Mouse (Mus musculus): ENCODE measurements at regions not wholly inside any gene's neighbourhood (a gene's known extent, or its start where the extent isn't known, plus 50 kb on each side); places are given as distances from the start of the nearest gene placed in this dataset.
A peak's percentile ranks its signal among the peaks of the same experiment; 100 is the strongest.
"Not testable (repeated sequence)": the region's sequence is repeated elsewhere in the genome, so short reads cannot be mapped to it uniquely, and the experiment has no call there.

DNA sequence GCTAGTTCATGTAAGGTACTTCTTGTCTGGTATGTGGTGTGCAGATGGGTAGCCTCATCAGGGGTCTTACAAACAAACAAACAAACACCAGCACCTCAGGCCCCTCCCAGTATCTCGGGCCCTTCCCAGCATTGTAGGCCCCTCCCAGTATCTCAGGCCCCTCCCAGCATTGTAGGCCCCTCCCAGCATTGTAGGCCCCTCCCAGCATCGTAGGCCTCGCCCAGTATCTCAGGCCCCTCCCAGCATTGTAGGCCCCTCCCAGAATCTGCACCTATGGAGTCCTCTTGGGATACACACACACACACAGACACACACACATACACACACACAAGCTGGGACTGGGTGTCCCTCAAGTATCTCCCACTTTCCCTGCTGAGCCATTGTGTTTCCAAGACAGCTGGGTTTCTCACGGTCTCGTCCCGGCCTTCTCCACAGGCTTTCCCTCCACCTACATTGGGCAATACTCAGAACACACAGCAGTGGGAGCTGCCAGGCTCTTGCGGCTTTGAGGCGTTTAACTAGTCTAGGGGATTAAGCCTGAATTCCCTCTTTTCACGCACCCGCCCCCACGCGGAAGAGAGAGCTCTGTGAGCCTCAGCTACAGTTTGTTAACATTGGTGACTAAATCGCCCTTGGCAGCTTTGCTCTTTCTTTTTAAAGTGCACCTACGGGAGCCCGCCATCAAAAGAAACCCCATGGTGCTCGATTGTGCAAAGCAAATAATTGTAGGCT is 121.4 kb upstream of the Kcng1 start:
- DNase-seq (ENCODE audit: low spot score) (peak; percentile 52), ATAC-seq (ENCODE audit: low FRiP score) (peak; percentile 48; the same call in 1 of the 2 replicates)
- peak; percentile 56 for TF ChIP-seq CTCF (IDR thresholded peaks at IDR 0.05)
- H3K4me1 ChIP-seq (ENCODE audit: insufficient read depth, low read length), result peaks cover 5% of the 10 kb centered on the region; the same call in 1 of the 2 replicates
- no peak overlapping the region for H3K9ac ChIP-seq (replicated peaks; ENCODE audit: low read length, poor library complexity, severe bottlenecking)
- H3K27ac ChIP-seq (ENCODE audit: low read depth, low read length), result no peak overlapping the region
- no peaks in the 10 kb centered on the region for H3K9me3 ChIP-seq (ENCODE audit: low read length)
- no peaks in the 10 kb centered on the region for H3K36me3 ChIP-seq (ENCODE audit: insufficient read depth, low read length)
- H3K4me3 ChIP-seq (ENCODE audit: low read depth, low read length), result no peak overlapping the region
- H3K4me2 ChIP-seq (ENCODE audit: low read depth, low read length, poor library complexity, severe bottlenecking), result no peak overlapping the region
- 25% methylated on average over 16 of the region's 16 CpGs for WGBS
- H3K27me3 ChIP-seq (ENCODE audit: insufficient read depth, low read length), result no peaks in the 10 kb centered on the region

DNA sequence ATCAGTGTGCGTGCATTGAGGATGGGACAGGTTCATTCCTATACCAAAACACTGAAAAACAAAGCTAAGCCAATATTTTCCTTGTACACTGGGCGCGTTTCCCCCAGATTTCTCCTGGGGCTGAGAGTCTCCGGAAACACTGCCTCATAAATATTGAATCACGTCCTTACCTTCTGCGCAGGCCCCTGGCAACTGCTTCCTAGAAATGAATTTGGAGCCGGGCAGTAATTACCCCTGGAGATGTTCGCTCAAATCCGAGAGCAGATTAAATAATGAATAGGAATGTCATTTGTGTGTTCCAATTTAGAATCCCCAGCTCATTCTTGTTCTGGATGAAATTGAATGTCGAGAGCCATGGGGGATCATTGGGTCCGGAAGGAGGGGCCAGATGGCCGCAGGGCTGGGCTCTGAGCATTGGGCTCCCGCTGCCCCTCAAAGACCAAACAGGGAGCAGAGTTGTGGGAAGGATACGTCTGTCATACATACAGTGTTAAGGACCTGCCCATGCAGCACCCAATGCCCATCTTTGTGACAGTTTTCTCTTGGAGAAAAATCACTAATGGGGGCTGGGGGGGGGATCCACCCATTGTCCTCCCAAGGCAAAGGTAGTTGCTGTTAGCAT is 117.7 kb upstream of the Kcng1 start:
- Histone ChIP-seq H3K4me2 (ENCODE audit: low read depth, low read length, poor library complexity, severe bottlenecking) (no peak overlapping the region), H3K9me3 (ENCODE audit: low read length) (no peaks in the 10 kb centered on the region), H3K9ac (replicated peaks; ENCODE audit: low read length, poor library complexity, severe bottlenecking) (no peak overlapping the region), H3K27me3 (ENCODE audit: insufficient read depth, low read length) (no peaks in the 10 kb centered on the region), H3K36me3 (ENCODE audit: insufficient read depth, low read length) (no peaks in the 10 kb centered on the region), H3K4me1 (ENCODE audit: insufficient read depth, low read length) (peaks cover 5% of the 10 kb centered on the region; the same call in 1 of the 2 replicates), H3K4me3 (ENCODE audit: low read depth, low read length) (no peak overlapping the region), H3K27ac (ENCODE audit: low read depth, low read length) (peak overlapping the region; percentile 71)
- ATAC-seq (ENCODE audit: low FRiP score) (no peak), DNase-seq (ENCODE audit: low spot score) (peak; percentile 40)
- WGBS, result 15% methylated on average over 14 of the region's 14 CpGs
- TF ChIP-seq CTCF (IDR thresholded peaks at IDR 0.05), result no peak

DNA sequence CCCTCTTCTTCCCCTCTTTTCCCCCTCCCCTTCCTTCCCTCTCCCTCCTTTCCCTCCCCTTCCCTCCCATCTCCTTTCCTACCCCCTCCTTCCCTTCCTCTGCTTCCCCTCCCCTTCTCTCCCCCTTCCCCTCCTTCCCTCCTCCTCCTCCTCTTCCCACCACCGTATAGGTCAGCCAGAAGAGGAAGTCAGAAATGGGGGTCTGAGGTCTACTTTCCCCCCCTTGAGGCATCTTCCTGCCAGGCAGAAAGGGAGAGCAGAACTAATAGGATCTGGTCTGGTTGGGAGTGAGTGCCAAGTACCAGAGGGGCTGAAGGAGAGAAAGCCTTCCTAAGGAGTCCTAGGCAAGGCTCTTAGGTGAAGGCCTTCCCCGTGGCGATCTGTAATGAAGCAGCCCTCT is 114.8 kb upstream of the Kcng1 start:
- 46% methylated on average over 3 of the region's 3 CpGs for WGBS
- no peak overlapping the region for H3K27ac ChIP-seq (ENCODE audit: low read depth, low read length)
- H3K9ac ChIP-seq (replicated peaks; ENCODE audit: low read length, poor library complexity, severe bottlenecking), result no peak overlapping the region
- no peak for ATAC-seq (ENCODE audit: low FRiP score)
- no peaks in the 10 kb centered on the region for H3K36me3 ChIP-seq (ENCODE audit: insufficient read depth, low read length)
- no peak for TF ChIP-seq CTCF (IDR thresholded peaks at IDR 0.05)
- no peaks in the 10 kb centered on the region for H3K27me3 ChIP-seq (ENCODE audit: insufficient read depth, low read length)
- H3K4me3 ChIP-seq (ENCODE audit: low read depth, low read length), result no peak overlapping the region
- no peaks in the 10 kb centered on the region for H3K4me1 ChIP-seq (ENCODE audit: insufficient read depth, low read length)
- H3K9me3 ChIP-seq (ENCODE audit: low read length), result no peaks in the 10 kb centered on the region
- H3K4me2 ChIP-seq (ENCODE audit: low read depth, low read length, poor library complexity, severe bottlenecking), result no peak overlapping the region
- DNase-seq (ENCODE audit: low spot score), result no peak

DNA sequence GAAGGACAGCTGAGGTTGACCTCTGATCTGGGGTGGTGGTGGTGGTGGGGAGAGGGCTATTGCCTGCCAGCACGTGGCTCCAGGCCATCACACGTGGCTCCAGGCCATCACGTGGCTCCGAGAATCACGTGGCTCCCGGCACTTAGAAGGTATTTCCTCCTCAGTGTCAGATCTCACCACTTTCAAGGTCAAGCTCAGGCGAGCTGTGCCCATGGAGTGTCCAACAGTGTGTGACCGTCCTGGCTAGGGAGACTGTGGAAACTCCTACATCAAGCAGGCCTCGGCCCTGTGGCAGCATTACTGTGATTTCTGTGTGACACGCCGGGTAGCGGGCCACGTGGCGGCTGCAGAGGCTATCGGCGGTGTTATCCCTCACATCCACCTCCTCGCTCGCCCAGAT is 111.8 kb upstream of the Kcng1 start:
- H3K4me1 ChIP-seq (ENCODE audit: insufficient read depth, low read length), result no peaks in the 10 kb centered on the region
- WGBS, result 93% methylated on average over 18 of the region's 18 CpGs
- H3K9me3 ChIP-seq (ENCODE audit: low read length), result no peaks in the 10 kb centered on the region
- no peaks in the 10 kb centered on the region for H3K36me3 ChIP-seq (ENCODE audit: insufficient read depth, low read length)
- H3K27me3 ChIP-seq (ENCODE audit: insufficient read depth, low read length), result no peaks in the 10 kb centered on the region
- no peak for ATAC-seq (ENCODE audit: low FRiP score)
- no peak for DNase-seq (ENCODE audit: low spot score)
- no peak overlapping the region for H3K27ac ChIP-seq (ENCODE audit: low read depth, low read length)
- no peak overlapping the region for H3K9ac ChIP-seq (replicated peaks; ENCODE audit: low read length, poor library complexity, severe bottlenecking)
- H3K4me3 ChIP-seq (ENCODE audit: low read depth, low read length), result no peak overlapping the region
- H3K4me2 ChIP-seq (ENCODE audit: low read depth, low read length, poor library complexity, severe bottlenecking), result no peak overlapping the region
- TF ChIP-seq CTCF (IDR thresholded peaks at IDR 0.05), result no peak

DNA sequence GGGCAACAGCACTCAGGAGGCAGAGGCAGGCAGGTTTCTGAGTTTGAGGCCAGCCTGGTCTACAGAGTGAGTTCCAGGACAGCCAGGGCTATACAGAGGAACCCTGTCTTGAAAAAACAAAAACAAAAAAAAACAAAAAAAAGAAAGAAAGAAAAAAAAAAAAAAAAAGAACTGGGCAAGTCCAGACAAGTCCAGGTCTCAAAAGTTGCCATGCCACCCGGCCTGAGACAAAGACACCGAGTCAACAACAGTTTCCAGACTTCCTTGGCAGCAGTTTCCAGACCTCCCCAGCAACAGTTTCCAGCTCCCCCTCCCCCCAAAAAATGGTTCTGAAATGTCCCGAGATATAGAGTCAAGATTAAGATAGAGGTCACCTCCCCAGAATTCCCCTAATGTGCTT is 110.6 kb upstream of the Kcng1 start:
- not testable (repeated sequence) for H3K4me1 ChIP-seq (ENCODE audit: insufficient read depth, low read length)

DNA sequence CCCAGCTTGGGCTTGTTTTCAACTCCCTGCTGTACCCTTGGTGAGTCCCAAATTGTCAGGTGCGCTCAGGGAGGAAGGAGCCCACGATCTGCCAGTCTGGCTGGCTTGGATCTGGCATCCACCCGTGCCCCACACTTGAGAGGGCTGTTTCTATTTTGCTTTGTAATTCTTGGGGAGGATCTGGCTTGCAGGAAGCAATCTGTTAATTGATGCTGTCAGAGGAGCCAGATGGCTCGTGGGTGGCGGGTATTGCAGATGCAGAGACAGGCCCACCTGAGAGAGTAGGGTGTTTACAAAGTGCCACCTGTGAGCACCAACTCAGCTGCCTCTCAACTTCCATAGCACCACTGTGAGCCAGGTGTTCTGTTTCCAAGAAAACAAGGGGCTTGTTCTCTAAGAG is 99.1 kb upstream of the Kcng1 start:
- Histone ChIP-seq H3K36me3 (ENCODE audit: insufficient read depth, low read length) (no peaks in the 10 kb centered on the region), H3K27me3 (ENCODE audit: insufficient read depth, low read length) (no peaks in the 10 kb centered on the region), H3K9ac (replicated peaks; ENCODE audit: low read length, poor library complexity, severe bottlenecking) (no peak overlapping the region), H3K4me1 (ENCODE audit: insufficient read depth, low read length) (no peaks in the 10 kb centered on the region), H3K4me2 (ENCODE audit: low read depth, low read length, poor library complexity, severe bottlenecking) (no peak overlapping the region), H3K4me3 (ENCODE audit: low read depth, low read length) (no peak overlapping the region), H3K9me3 (ENCODE audit: low read length) (no peaks in the 10 kb centered on the region), H3K27ac (ENCODE audit: low read depth, low read length) (no peak overlapping the region)
- 79% methylated on average over 5 of the region's 5 CpGs for WGBS
- DNase-seq (ENCODE audit: low spot score), result no peak
- no peak for TF ChIP-seq CTCF (IDR thresholded peaks at IDR 0.05)
- no peak for ATAC-seq (ENCODE audit: low FRiP score)

More for the DNA sequence above, 110.6 kb upstream of the Kcng1 start:
- not testable (repeated sequence) for H3K4me3 ChIP-seq (ENCODE audit: low read depth, low read length); H3K9ac ChIP-seq (replicated peaks; ENCODE audit: low read length, poor library complexity, severe bottlenecking); H3K27ac ChIP-seq (ENCODE audit: low read depth, low read length); ATAC-seq (ENCODE audit: low FRiP score); H3K36me3 ChIP-seq (ENCODE audit: insufficient read depth, low read length); DNase-seq (ENCODE audit: low spot score); H3K4me2 ChIP-seq (ENCODE audit: low read depth, low read length, poor library complexity, severe bottlenecking); H3K27me3 ChIP-seq (ENCODE audit: insufficient read depth, low read length); H3K9me3 ChIP-seq (ENCODE audit: low read length)
- 90% methylated on average over 3 of the region's 3 CpGs for WGBS

Data from midbrain, postnatal 0 days (tissue).